Mouse (Mus musculus): Measurements from ENCODE around the gene Slc25a41.

DNA sequence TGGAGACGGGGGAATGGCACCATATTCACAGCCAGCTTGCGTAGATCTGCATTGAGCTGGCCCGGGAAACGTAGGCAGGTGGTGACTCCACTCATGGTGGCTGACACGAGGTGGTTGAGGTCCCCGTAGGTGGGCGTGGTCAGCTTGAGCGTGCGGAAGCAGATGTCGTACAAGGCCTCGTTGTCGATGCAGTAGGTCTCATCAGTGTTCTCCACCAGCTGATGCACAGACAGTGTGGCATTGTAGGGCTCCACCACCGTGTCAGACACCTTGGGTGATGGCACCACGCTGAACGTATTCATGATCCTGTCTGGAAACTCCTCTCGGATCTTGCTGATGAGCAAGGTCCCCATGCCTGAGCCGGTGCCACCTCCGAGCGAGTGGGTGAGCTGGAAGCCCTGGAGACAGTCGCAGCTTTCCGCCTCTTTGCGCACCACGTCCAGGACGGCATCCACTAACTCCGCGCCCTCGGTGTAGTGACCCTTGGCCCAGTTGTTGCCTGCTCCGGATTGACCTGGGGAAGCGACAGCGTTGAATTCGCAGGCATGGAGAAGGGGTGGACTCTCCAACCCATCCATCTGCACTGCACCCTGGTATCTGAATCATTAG, 39.9 kb upstream of the Slc25a41 start:
- TF ChIP-seq POLR2A (IDR thresholded peaks at IDR 0.05; ENCODE audit: low read depth, low read length), result no peak
- no peak for TF ChIP-seq CTCF (conservative IDR thresholded peaks at IDR 0.05; ENCODE audit: insufficient read depth, insufficient read length, low read depth, low read length)

Data from kidney, adult 2 months (tissue).